Mouse (Mus musculus) limb, embryonic 10.5 days (tissue): ENCODE results near the gene Snhg11. TPM values are rescaled to one million over a fixed set of nuclear protein-coding genes. Genes with fewer than 3 reads are reported as not detected.

ENCODE experiments used
- DNase-seq: peaks from one replicate; pipeline ENCODE4 v3.0.0-alpha.2; 2017; ENCODE audit warnings: low spot score
- H3K27ac ChIP-seq: fragments of 300-500 bp; sonication (generic); 2 replicates; pipeline ENCODE4 v1.5.1; 2016; ENCODE audit warnings: mild to moderate bottlenecking
- H3K27me3 ChIP-seq: fragments of 300-500 bp; sonication (generic); 2 replicates; pipeline ENCODE4 v1.6.1; 2016; ENCODE audit warnings: low read depth, mild to moderate bottlenecking; ENCODE audit not compliant: poor library complexity, severe bottlenecking
- H3K36me3 ChIP-seq: fragments of 300-500 bp; sonication (generic); 2 replicates; pipeline ENCODE4 v1.6.1; 2016; ENCODE audit warnings: mild to moderate bottlenecking, moderate library complexity
- H3K4me1 ChIP-seq: fragments of 300-500 bp; sonication (generic); 2 replicates; pipeline ENCODE4 v1.6.1; 2016
- H3K4me3 ChIP-seq: fragments of 300-500 bp; sonication (generic); 2 replicates; pipeline ENCODE4 v1.5.1; 2016; ENCODE audit warnings: mild to moderate bottlenecking, moderate library complexity
- H3K9me3 ChIP-seq: fragments of 300-500 bp; sonication (generic); replicated peaks from 2 replicates; pipeline ENCODE4 v1.6.1; 2016; ENCODE audit warnings: mild to moderate bottlenecking
- WGBS: fragments of 180-500 bp; shearing (Covaris S2); methylation state at CpG from one replicate; pipeline ENCODE4 v1.1.7; 2016; 5-methylcytosine and 5-hydroxymethylcytosine counted together
- polyA plus RNA-seq: library from polyadenylated mRNA; unstranded; fragments of >200 nt; fragmentation: Nextera tagmentation; extraction: Ambion mirVana; gene quantifications from 2 replicates; pipeline ENCODE4 v1.2.1, GENCODE M21; 2016

The Snhg11 gene
- polyA plus RNA-seq, 1 experiment from 2014 or later: 7.0 TPM

DNA sequence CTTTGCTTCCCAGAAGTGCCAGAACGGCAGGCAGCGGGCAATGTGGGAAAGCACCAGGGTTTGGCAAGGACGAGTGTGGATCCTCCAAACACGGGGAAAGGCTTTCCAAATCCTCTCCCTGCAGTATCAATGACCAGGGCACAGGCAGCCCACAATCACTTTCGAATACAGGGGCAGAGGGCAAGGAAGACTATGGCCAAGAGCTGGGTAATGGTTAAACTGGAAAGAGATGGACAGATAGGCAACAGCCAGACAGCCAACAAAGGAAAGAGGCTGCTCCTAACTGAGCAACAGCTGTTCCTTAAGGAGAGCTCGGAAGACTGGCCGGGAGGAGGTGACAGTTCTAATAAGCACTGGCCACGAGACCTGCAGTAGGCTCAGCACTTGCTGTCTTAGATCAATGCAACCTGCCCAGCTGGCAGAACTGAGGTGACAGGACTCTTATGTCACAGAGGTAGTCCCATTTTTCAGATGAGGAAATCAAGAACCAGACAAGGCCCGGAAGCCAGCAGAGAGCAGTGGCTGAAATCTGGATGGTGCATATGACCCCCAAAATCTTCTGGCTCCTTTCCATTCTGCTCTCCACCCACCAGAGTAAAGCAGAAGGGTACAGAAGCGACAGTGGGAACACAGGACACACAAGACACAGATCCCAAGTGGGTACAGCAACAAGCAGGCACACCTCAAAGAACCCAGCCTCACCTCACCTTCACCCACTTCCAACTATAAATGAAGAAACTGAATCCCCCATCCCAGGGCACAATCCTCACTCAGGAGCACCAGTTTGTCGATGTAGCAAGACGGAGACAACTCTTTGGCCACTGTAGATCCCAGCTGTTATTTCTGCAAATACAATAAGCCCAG, 15.4 kb upstream of the Snhg11 start:
- peaks cover 56% of the 10 kb centered on the region for H3K36me3 ChIP-seq

DNA sequence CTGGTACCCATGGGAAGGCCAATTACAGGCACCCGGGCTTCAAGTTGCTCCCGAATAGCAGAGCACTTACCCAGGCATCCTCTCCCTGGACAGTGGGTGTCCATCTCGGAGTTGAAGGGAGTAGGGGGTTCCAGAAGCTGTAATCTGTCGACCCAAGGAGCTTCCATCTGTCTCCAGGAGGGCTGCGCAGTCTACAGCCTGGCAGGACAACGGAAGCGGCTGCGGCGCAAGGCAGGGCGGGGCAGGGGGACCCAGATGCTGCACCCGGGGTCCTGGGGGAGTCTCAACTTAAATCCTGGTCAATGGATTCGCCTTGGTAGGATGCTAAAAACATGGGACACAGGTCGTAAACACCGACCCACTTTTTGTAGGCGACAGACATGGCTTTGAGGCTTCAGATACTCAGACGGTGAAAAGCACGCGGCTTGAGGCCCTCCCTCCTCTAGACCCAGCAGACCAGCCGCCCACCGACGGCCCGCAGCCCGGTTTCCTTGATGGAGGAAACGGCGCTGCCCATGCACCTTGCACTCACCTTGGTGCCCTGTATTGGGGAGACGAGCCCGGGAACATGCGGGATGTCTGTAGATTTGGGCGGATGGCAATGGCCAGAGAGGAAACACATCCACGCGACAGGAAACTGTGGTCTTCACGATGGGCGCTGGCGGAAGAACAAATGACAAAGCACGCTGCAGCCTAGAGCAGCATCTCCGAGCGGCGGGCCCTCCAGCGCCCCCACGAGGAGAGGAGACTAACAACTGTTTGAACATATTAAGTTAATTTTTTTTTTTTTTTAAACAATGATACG, 14.4 kb upstream of the Snhg11 start:
- WGBS: under 1% methylated on average over 41 of the region's 41 CpGs
- H3K27ac ChIP-seq: peak overlapping the region; percentile 91
- H3K4me3 ChIP-seq: peak overlapping the region; percentile 82
- peaks cover 45% of the 10 kb centered on the region for H3K36me3 ChIP-seq
- peaks cover 23% of the 10 kb centered on the region for H3K4me1 ChIP-seq
- H3K9me3 ChIP-seq: no peaks in the 10 kb centered on the region
- 0 out of 2 replicates have a peak, but pooled peaks cover 4% of the 10 kb centered on the region for H3K27me3 ChIP-seq
- peak; percentile 91 for DNase-seq

More for the DNA sequence above, 15.4 kb upstream of the Snhg11 start:
- 71% methylated on average over 12 of the region's 12 CpGs for WGBS
- Histone ChIP-seq H3K9me3 (no peaks in the 10 kb centered on the region), H3K27me3 (0 out of 2 replicates have a peak, but pooled peaks cover under 1% of the 10 kb centered on the region), H3K4me1 (peaks cover 23% of the 10 kb centered on the region), H3K4me3 (peak overlapping the region; percentile 82), H3K27ac (peak overlapping the region; percentile 91)
- DNase-seq: no peak

DNA sequence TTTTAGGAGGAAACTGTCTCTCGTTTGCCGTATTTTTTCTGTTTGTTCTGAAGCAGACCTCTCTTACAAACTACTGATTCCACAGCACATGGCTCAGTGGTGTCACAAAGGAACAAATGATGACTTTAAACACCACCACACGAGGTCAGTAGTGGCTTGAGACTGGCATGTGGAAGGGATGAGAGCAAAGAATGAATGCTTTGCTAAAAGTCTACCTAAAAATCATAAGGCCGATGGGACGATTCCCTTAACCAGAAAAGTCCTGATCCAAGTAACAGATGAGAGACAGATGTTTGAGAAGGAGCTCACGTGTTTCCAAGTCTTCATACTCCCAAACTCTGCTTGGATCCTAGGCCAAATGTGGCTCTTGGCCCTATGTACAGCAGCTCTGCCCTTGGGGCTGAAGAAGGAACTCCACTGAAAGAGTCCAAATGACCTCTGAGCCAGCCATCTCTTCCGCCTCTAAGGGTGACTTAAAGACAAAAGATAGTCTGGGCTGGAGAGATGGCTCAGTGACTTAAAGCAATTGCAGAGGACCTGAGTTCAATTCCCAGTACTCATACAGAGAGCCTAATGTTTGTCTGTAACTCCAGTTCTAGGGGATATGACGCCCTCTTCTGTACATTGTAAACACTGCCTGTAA, 13.6 kb upstream of the Snhg11 start:
- peaks cover 38% of the 10 kb centered on the region for H3K36me3 ChIP-seq
- DNase-seq: peak; percentile 48
- H3K9me3 ChIP-seq: no peaks in the 10 kb centered on the region
- 38% methylated on average over 8 of the region's 8 CpGs for WGBS
- H3K4me3 ChIP-seq: peak overlapping the region; percentile 82
- peaks cover 23% of the 10 kb centered on the region for H3K4me1 ChIP-seq
- 0 out of 2 replicates have a peak, but pooled peaks cover 4% of the 10 kb centered on the region for H3K27me3 ChIP-seq
- peak overlapping the region; percentile 91 for H3K27ac ChIP-seq

DNA sequence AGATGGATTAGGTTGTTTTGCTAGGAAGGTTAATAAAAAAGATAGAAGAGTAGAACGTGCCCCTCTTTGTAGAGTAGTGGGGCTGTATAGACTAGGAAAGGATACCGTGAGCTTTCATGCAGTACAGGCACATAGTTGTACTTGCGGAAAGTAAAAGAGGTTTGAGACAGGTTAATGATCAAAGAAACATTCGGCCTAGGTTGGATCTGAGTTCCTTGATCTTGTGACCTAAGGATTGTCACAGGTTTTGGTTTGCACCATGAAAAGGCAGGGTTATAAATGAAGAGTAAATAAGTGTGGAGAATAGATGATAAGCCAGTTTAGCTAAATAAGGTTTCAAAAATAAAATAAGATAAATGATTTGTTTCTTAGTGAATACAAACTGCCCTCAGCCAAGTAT, 11.3 kb upstream of the Snhg11 start:
- no peak for DNase-seq
- peaks cover 14% of the 10 kb centered on the region for H3K36me3 ChIP-seq
- no peak overlapping the region for H3K4me3 ChIP-seq
- WGBS: 81% methylated on average over 4 of the region's 4 CpGs
- H3K9me3 ChIP-seq: no peaks in the 10 kb centered on the region
- no peak overlapping the region for H3K27ac ChIP-seq
- peaks cover 13% of the 10 kb centered on the region for H3K4me1 ChIP-seq
- 0 out of 2 replicates have a peak, but pooled peaks cover 4% of the 10 kb centered on the region for H3K27me3 ChIP-seq

DNA sequence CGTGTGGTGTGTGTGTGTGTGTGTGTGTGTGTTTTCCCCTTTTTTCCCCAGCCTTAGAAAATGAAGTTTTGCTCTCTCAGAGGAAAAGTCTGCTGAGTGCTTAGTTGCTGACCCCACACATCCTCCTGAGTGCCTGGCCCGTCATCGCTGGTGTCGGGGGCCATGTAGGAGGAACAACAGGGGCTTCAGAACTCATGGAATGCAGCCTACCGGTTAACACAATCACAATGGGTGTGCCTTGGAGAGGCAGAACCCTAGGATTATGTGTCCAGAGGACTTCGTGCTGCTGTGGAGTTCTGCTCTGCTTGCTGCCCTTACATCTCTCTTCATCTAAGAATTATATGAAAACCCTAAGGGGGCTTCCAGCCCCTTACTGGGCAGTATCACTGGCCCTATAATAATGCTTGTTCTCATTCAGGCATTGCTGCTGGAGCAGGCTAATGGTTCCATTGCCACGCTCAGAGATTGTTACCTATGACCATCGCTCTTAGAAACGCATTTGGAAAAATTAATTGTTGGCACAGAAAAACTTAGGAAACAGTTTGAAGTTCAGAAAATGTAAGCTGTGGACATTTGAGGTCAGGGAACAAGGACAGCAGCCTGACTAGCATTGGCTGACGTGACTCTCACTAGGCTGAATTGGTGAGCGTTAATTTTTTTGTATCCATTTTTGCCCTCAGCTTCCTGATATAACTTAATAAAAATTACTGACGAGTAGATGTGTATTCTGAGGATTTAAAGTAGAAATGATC, 10.2 kb upstream of the Snhg11 start:
- H3K27ac ChIP-seq: no peak overlapping the region
- WGBS: 79% methylated on average over 12 of the region's 12 CpGs

DNA sequence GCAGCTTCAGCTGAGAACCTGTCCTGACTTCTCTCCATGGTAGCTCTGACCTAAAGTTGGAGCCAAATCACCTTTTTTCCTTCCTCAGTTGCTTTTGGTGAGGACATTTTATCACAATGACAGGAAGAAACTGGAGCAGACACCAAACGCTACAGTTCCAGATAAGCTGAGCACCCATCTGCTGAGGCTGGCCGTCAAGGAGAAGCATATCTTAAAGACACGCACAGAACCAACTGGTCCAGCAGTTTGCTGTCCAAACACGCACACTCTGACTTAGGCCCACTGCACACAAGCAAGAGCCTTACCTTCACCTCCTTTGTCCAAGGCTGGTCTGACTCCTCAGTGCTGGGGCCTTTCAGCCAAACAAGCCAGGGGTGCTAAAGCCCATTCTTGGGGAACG, 7.8 kb upstream of the Snhg11 start:
- no peak overlapping the region for H3K27ac ChIP-seq
- 91% methylated on average over 5 of the region's 5 CpGs for WGBS
- no peak for DNase-seq
- H3K9me3 ChIP-seq: no peaks in the 10 kb centered on the region
- H3K4me1 ChIP-seq: no peaks in the 10 kb centered on the region
- no peak overlapping the region for H3K4me3 ChIP-seq
- 0 out of 2 replicates have a peak, but pooled peaks cover 4% of the 10 kb centered on the region for H3K27me3 ChIP-seq
- H3K36me3 ChIP-seq: no peaks in the 10 kb centered on the region

More for the DNA sequence above, 10.2 kb upstream of the Snhg11 start:
- peaks cover 3% of the 10 kb centered on the region for H3K36me3 ChIP-seq
- H3K4me3 ChIP-seq: no peak overlapping the region
- H3K9me3 ChIP-seq: no peaks in the 10 kb centered on the region
- 0 out of 2 replicates have a peak, but pooled peaks cover 4% of the 10 kb centered on the region for H3K27me3 ChIP-seq
- no peak for DNase-seq
- H3K4me1 ChIP-seq: peaks cover 2% of the 10 kb centered on the region

DNA sequence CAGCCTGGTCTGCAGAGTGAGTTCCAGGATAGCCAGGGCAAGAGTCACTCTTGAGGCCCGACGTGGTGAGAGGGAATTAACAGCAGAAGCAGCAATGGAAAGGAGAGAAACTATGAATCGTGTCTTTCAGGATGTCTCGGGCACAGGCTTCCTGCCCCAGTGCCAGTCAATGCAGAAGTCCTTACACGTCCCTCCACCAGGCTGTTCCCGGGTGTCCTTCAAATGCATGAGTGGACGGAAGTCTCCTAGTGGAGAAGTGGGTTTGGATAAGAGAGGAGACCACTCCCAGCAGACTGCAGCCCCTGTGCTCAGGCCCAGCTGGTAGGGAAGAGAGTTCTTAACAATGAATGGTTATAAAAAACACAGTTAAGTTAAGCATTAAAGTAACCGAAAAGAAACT, 7.1 kb upstream of the Snhg11 start:
- Histone ChIP-seq H3K4me3 (no peak overlapping the region), H3K9me3 (no peaks in the 10 kb centered on the region), H3K27me3 (peaks cover 7% of the 10 kb centered on the region), H3K36me3 (no peaks in the 10 kb centered on the region), H3K27ac (no peak overlapping the region), H3K4me1 (no peaks in the 10 kb centered on the region)
- DNase-seq: no peak
- 94% methylated on average over 8 of the region's 8 CpGs for WGBS

DNA sequence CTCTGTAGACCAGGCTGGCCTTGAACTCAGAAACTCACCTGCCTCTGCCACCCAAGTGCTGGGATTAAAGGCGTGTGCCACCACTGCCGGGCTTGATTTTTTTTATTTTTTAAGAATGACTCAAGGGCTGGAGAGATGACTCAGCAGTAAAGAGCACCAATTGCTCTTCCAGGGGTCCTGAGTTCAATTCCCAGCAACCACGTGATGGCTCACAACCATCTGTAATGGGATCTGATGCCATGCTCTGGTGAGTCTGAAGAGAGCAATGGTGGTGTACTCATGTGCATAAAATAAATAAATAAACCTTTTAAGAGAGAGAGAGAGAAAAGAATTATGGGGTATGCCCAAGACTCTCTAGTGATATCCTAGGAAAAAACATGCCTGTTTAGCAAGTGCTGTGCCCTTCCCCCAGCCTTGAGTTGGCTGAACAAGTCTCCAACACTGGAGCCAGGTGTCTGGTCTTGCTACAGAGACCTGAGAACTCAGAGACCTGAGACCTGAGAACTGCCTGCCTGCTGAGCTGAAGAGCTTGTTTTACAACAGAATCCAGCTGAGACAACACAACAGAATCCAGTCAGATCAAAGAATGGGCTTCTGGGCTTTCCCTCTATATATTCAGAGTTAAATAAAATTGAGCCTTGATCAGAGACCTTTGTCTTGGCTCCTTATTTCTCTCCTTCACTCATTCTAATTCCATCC, 5.8 kb upstream of the Snhg11 start:
- WGBS: 86% methylated on average over 3 of the region's 3 CpGs
- H3K4me3 ChIP-seq: no peak overlapping the region
- DNase-seq: no peak
- H3K36me3 ChIP-seq: no peaks in the 10 kb centered on the region
- peaks cover 21% of the 10 kb centered on the region for H3K27me3 ChIP-seq
- no peaks in the 10 kb centered on the region for H3K4me1 ChIP-seq
- no peak overlapping the region for H3K27ac ChIP-seq
- H3K9me3 ChIP-seq: no peaks in the 10 kb centered on the region

DNA sequence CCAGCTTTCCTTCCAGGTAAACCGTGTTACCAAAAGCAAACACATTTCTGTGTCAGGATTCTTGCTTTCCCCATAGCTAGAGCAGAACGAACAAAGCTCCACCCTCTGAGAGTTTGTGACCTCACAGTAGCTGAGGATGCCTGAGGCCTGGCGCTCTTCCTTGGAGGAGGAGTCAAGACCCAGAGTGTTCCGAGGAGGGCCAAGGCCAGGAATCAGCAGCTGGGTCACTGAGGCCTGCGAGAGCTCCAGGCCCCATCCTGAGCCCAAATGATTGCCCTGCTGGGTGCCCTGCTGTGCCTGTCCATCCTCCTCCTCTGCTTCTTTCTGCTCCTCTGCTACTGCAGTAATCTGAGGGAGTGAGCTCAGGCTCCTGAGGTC, 5.3 kb upstream of the Snhg11 start:
- Histone ChIP-seq H3K27ac (no peak overlapping the region), H3K4me1 (no peaks in the 10 kb centered on the region; the same call in 1 of the 2 replicates), H3K36me3 (no peaks in the 10 kb centered on the region), H3K4me3 (no peak overlapping the region), H3K27me3 (peaks cover 24% of the 10 kb centered on the region), H3K9me3 (no peaks in the 10 kb centered on the region)
- DNase-seq: no peak
- 11% methylated on average over 5 of the region's 5 CpGs for WGBS

DNA sequence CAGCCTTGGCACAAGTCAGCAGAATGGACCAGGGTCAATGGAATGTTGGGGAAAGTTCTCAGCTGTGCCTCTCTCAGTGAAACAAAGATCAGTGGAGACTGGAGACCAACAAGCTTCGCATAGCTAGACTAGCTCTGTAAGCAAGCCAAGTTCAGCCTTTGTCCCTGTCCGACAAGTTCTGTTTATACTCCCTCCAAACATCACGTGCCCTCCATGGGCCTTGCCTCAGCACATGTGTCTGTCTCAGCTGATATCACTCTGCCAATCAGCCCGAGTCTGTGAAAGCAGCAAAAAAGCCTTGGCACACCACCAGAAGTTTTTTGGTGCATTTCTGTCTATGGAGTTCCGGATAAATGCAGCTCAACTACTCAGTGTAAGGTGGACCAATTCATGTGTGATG, 2.4 kb upstream of the Snhg11 start:
- H3K9me3 ChIP-seq: no peaks in the 10 kb centered on the region
- H3K27ac ChIP-seq: no peak overlapping the region
- WGBS: 84% methylated on average over 5 of the region's 5 CpGs
- peaks cover 49% of the 10 kb centered on the region for H3K27me3 ChIP-seq
- no peaks in the 10 kb centered on the region for H3K36me3 ChIP-seq
- no peak for DNase-seq
- no peak overlapping the region for H3K4me3 ChIP-seq
- peaks cover 10% of the 10 kb centered on the region for H3K4me1 ChIP-seq

DNA sequence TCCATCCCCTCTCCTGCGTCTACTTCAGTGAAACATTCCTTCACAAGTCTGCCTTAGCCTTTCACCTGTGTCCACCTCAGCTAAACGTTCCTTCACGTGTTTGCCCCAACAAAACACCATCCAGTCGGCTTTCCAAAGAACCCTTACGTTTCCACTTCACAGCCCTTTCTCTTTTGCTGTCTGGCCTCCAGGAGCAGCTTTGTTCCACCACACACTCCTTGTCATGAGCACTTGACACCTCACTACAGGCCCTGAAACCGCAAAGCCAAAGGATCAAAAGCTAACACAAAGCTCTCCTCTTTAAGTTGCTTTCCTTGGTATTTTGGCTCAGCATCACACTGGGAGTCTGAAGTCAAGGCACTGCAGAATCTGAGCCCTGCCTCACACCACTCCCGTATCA, 1.9 kb upstream of the Snhg11 start:
- peaks cover 51% of the 10 kb centered on the region for H3K27me3 ChIP-seq
- DNase-seq: no peak

More for the DNA sequence above, 1.9 kb upstream of the Snhg11 start:
- 67% methylated on average over 7 of the region's 7 CpGs for WGBS
- Histone ChIP-seq H3K4me1 (peaks cover 10% of the 10 kb centered on the region), H3K36me3 (no peaks in the 10 kb centered on the region), H3K4me3 (no peak overlapping the region), H3K9me3 (no peaks in the 10 kb centered on the region), H3K27ac (no peak overlapping the region)
